Mouse (Mus musculus) skeletal muscle tissue, postnatal 0 days (tissue): ENCODE results near the gene Adgrf1. TPM values are rescaled to one million over a fixed set of nuclear protein-coding genes. Genes with fewer than 3 reads are reported as not detected.

Experiments
- polyA plus RNA-seq: library from polyadenylated mRNA; unstranded; fragments of >200 nt; fragmentation: Nextera tagmentation; extraction: Ambion mirVana; gene quantifications from 2 replicates; pipeline ENCODE4 v1.2.1, GENCODE M21; 2015

The Adgrf1 gene
- not detected in 2 replicates for polyA plus RNA-seq

GRCm38 (mm10) chr17:43270161-43270560 lies at the start of gene Adgrf1:
Gene Adgrf1 (plus strand): TSS chr17:43270329.

DNA sequence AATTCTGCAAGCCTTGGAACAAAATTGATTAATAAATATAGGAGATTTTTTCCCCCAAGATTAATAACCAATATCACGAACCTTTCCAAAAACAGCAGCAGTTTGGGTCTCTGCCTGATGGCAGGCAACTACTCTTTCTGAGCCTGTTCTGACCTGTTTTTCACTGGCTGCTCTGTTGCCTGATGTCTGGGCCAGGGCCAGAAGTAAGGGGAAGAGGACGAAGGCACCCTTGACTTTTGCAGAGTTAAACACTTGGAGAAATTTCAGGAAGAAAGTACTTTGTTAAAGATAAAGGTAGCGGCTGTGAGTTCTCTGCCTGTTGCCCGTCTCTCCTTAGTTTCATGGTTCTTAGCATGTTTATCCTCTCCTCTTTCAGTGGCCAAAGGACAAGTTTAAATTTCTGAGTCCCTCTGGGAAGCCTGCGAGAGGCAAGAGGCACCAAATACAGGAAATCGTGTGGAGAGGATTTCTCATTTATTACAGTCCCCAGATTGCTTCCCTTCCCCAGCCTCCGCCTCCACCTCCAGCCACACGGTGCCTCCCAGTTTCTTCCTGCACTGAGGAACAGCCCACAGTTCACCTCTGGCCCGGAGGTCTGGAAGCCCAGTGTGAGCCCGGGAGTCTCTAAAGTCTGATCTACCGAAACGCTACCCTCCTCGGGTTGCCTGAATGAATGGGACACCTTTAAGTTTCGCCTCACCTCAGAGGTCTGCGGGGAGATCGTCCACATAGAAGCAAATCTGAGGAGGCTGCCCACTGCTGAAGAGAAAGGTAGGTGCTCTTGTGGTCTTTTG lies 89.9 kb downstream of the Adgrf1 start, which contains the start of gene Adgrf5:
Gene Adgrf5, plus strand, starts transcription at position 626 of the 794 bp plus-strand sequence.

Other genes starting within 250 kb of the Adgrf1 start
- gene Adgrf5, start 90.1 kb downstream of the Adgrf1 start, polyA plus RNA-seq, result 14.5 and 16.4 TPM in 2 replicates
- gene Mep1a, start 232.5 kb downstream of the Adgrf1 start, polyA plus RNA-seq, result not detected in 2 replicates